Mouse (Mus musculus): Measurements from ENCODE around the gene Tfap4.

Gene Tfap4

GRCm38 (mm10) chr16:4593971-4594813 lies 34.5 kb upstream of the Tfap4 start, which contains the start of gene Glis2:
Gene Glis2, plus strand, starts transcription at chr16:4594713.
- CTCF ChIA-PET, result interaction anchor here (0.7 to 0.9 kb wide), 2 partner anchors 17 to 432 kb away, joined by 3 to 4 read pairs; no protein-coding TSS in a partner anchor

GRCm38 (mm10) chr16:4592909-4593875 lies 33.5 kb upstream of the Tfap4 start:
- CTCF ChIA-PET, result interaction anchor here (0.6 to 1.0 kb wide), 2 partner anchors 9 to 255 kb away, joined by 4 read pairs; no protein-coding TSS in a partner anchor

- CTCF ChIA-PET, result no interaction called here
Observed at GRCm38 (mm10) chr16:4590236-4590635, 30.6 kb upstream of the Tfap4 start.

- CTCF ChIA-PET, result interaction anchor here (0.5 kb wide), 1 partner anchor 20 kb away, joined by 4 read pairs; no protein-coding TSS in a partner anchor
Observed at GRCm38 (mm10) chr16:4587516-4588210, 28.0 kb upstream of the Tfap4 start.

- CTCF ChIA-PET, result interaction anchor here (0.5 kb wide), 1 partner anchor 55 kb away, joined by 7 read pairs; no protein-coding TSS in a partner anchor
Observed at GRCm38 (mm10) chr16:4586531-4587123, 27.0 kb upstream of the Tfap4 start.

- CTCF ChIA-PET, result no interaction called here
Observed at GRCm38 (mm10) chr16:4585642-4586530, 26.2 kb upstream of the Tfap4 start.

- CTCF ChIA-PET, result interaction anchor here (0.8 kb wide), 1 partner anchor 8 kb away, joined by 4 read pairs; no protein-coding TSS in a partner anchor
Observed at GRCm38 (mm10) chr16:4584438-4584837, 24.8 kb upstream of the Tfap4 start.

- CTCF ChIA-PET, result no interaction called here
Observed at GRCm38 (mm10) chr16:4583807-4584206, 24.2 kb upstream of the Tfap4 start.

- CTCF ChIA-PET, result interaction anchor here (0.5 to 0.7 kb wide), 2 partner anchors 12 to 31 kb away, joined by 3 to 9 read pairs; no protein-coding TSS in a partner anchor
Observed at GRCm38 (mm10) chr16:4581179-4581578, 21.5 kb upstream of the Tfap4 start.

GRCm38 (mm10) chr16:4578630-4579029 lies 19.0 kb upstream of the Tfap4 start:
- CTCF ChIA-PET, result interaction anchor here (0.6 kb wide), 1 partner anchor 414 kb away, joined by 4 read pairs; no protein-coding TSS in a partner anchor

- CTCF ChIA-PET, result interaction anchor here (0.5 to 1.0 kb wide), 3 partner anchors 9 to 554 kb away, joined by 3 read pairs; partner anchors contain the start of gene Glis2
Observed at GRCm38 (mm10) chr16:4576873-4577272, 17.2 kb upstream of the Tfap4 start.

GRCm38 (mm10) chr16:4576038-4576437 lies 16.4 kb upstream of the Tfap4 start:
- CTCF ChIA-PET, result no interaction called here

GRCm38 (mm10) chr16:4570737-4571136 lies 11.1 kb upstream of the Tfap4 start:
- CTCF ChIA-PET, result interaction anchor here (1.3 kb wide), 1 partner anchor 37 kb away, joined by 5 read pairs; no protein-coding TSS in a partner anchor

- CTCF ChIA-PET, result interaction anchor here (0.6 to 1.3 kb wide), 7 partner anchors 9 to 258 kb away, joined by 3 to 5 read pairs (median 4); no protein-coding TSS in a partner anchor
Observed at GRCm38 (mm10) chr16:4567912-4568311, 8.3 kb upstream of the Tfap4 start.

- CTCF ChIA-PET, result interaction anchor here (0.6 to 0.7 kb wide), 4 partner anchors 21 to 93 kb away, joined by 4 to 6 read pairs (median 4); no protein-coding TSS in a partner anchor
Observed at GRCm38 (mm10) chr16:4560145-4560952, 695 bp upstream of the Tfap4 start.

GRCm38 (mm10) chr16:4558980-4559631 lies 548 bp downstream of the Tfap4 start:
- CTCF ChIA-PET, result interaction anchor here (0.6 to 0.7 kb wide), 3 partner anchors 68 to 137 kb away, joined by 4 to 7 read pairs (median 5); no protein-coding TSS in a partner anchor

- CTCF ChIA-PET, result interaction anchor here (0.6 kb wide), 2 partner anchors 69 to 136 kb away, joined by 3 to 7 read pairs; no protein-coding TSS in a partner anchor
Observed at GRCm38 (mm10) chr16:4558384-4558979, 1.2 kb downstream of the Tfap4 start.
